Mouse (Mus musculus) T-helper 2 cell (primary cell): ENCODE data around the gene Polr2e.

Experiments
- in situ Hi-C: fragments of 300-600 bp; cut with MboI, MseI; formaldehyde crosslinking; loops from one replicate; pipeline ENCODE4 v1.15.1; 2025; ENCODE audit warnings: high pct_unique_total_duplicates

Polr2e gene

DNA sequence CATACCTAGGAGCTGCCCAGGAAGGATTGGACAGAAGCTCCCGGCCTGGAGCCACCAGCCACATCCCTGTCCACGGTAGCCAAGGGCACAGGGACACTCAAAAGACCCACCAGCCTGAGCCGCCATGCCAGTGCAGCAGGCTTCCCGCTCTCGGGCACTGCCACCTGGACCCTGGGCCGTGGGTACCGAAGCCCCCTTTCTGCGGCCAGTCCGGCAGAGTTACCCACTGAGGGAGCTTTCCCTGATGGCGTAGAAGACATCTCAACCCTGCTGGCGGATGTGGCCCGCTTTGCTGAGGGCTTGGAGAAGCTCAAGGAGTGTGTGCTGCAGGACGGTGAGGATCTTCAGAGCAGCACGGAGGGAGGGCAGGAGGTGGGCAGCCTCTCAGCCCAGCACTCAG, 21.8 kb downstream of the Polr2e start:
- in situ Hi-C loops: no loop called here

DNA sequence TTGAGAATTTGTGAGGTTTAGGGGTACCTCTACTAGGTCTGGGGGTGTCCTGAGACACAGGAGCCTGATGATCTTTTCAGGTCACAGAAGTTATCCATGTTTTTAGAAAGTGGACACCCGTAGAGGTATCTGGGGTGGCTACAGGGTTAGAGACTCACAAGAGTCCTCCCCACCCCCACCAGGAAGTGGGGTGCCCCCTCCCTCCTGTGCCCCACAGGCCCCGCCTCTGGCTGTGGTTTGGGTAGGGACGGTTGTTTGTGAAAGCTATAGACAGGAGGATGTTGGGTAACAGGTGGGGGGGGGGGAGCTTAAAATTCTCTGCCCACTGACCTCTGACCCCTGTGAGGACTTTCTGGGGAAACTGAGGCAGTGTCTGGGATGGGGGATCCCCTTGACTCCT, 22.2 kb downstream of the Polr2e start:
- in situ Hi-C loops: no loop called here

GRCm38 (mm10) chr10:80016931-80017330, 22.7 kb downstream of the Polr2e start:
- in situ Hi-C loops: no loop called here

- in situ Hi-C loops: no loop called here
These were observed 23.1 kb downstream of the Polr2e start, which contains the start of gene Arhgap45 for GRCm38 (mm10) chr10:80016511-80016910. Gene Arhgap45 (plus strand): TSS chr10:80016653.

- in situ Hi-C loops: no loop called here
These were observed 24.0 kb downstream of the Polr2e start for GRCm38 (mm10) chr10:80015583-80015982.

DNA sequence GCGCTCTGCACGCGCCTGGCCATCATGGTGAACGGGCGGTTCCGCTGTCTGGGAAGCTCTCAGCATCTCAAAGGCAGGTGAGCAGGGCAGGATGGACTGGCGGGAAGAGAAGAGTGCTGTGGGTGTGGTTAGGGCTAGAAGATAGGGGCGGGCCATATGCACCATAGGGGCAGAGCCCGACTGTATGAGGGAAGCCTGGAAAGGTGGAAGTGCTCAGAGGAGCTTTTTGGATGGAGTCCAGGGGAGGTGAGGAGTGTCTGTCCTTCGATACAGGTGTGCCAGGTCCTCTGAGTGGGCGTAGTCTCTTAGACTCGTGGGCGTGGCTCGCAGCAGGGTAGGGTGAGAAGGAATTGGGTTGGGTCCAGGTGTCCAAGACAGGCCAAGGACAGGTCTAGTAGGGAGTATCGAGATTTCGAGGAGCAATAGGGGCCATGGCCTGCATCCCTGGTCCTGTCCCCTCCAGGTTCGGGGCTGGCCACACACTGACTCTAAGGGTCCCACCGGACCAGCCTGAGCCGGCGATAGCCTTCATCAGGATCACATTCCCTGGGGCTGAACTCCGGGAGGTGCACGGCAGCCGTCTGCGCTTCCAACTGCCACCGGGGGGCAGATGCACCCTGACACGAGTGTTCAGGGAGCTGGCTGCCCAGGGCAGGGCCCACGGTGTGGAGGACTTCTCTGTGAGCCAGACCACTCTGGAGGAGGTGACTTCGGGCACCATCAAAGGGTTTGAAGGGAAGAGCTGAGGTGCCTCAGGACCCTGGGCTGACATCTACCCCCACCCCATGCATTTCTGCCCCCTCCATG, 24.9 kb downstream of the Polr2e start:
- in situ Hi-C loops: no loop called here

DNA sequence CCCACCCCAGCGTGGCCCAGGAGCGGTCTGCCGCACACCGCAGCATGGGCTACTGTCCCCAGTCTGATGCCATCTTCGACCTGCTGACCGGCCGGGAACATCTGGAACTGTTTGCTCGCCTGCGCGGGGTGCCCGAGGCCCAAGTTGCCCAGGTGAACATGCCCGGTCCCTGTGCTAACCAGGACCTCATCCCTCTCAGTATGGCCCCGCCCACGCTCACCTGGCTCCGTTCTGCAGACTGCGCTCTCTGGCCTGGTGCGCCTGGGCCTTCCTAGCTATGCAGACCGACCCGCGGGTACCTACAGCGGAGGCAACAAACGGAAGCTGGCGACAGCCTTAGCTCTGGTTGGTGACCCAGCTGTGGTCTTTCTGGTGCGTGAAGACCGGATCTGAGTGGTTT, 26.0 kb downstream of the Polr2e start:
- in situ Hi-C loops: no loop called here

DNA sequence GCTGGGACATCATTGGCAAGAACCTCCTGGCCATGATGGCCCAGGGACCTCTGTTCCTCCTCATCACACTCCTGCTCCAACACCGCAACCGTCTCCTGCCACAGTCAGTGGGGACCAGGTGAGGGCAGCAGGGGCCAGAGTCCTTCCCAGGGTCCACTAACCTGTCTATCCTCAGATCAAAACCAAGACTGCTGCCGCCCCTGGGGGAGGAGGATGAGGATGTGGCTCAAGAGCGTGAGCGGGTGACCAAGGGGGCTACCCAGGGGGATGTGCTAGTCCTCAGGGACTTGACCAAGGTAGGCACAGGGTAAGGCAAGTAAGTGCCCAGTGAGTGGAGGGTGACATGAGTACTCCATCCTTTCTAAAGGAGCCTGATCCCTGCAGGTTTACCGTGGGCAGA, 27.9 kb downstream of the Polr2e start:
- in situ Hi-C loops: no loop called here

DNA sequence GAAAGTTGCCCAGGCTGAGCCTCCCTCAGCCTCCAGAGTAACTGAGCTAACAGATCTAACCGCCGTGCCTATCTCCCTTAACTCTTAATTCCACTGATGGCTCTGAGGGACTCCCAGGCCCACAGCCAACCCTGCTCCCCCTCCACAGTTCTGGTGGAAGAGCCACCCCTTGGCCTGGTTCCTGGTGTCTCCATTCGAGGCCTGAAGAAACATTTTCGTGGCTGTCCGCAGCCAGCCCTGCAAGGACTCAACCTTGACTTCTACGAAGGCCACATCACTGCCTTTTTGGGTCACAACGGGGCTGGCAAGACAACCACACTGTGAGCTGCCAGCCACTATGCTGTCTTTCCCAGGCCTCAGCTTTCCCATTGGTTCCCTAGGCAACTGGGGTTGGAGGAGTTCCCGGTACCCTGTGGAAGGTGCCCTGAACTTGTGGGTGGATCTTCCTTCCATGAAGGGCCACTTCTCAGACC, 35.3 kb downstream of the Polr2e start:
- in situ Hi-C loops: no loop called here

DNA sequence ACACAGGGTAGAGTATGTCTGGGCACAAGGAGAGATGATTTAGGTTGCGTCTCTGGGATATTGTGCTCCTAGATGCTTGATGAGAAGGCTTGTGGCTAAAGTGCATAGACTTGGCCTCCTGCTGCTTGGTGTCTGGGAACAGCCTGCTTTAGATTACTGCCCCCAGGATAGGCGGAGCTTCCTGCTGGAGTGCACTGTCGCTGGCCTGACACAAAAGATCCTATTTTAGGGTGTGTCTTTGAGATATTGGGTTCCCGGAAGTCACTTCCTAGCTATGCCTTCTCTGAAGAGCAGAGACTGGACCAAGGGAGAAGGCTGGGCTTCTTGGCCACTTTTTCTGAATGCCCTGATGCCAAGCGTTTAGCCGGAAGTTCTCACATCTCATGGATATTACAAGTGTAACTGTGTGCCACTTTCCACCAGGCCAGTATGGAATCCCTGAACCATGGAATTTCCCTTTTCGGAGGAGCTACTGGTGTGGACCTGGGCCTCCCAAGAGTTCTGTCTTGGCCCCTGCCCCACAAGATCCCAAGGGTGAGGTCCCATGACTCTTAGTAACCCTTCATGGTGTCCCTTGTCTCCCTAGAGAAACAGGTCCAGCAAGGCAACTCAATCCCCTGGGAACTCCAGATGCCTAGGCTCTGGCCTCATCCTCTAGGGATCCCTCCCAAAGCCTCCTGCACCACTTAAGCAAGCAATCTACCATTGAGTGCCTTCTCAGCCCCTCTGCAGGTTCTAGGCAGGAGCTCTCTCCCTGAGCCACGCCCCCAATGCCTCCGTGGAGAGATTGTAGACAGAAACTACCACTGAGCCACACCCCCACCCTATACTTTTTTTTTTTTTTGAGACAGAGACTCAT, 36.0 kb downstream of the Polr2e start:
- in situ Hi-C loops: no loop called here

DNA sequence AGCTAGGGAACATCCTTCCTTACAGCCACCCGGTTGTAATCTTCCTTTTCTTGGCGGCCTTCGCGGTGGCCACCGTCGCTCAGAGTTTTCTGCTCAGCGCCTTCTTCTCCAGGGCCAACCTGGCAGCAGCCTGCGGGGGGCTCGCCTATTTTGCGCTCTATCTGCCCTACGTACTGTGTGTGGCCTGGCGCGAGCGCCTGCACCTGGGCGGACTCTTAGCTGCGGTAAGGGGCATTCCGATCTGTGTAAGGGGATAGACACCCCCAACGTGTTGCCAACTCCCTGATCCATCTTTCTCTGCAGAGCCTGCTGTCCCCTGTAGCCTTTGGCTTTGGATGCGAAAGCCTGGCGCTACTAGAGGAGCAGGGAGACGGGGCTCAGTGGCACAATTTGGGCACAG, 36.8 kb downstream of the Polr2e start:
- in situ Hi-C loops: no loop called here

- in situ Hi-C loops: no loop called here
These were observed 37.6 kb downstream of the Polr2e start for GRCm38 (mm10) chr10:80001945-80002344.

GRCm38 (mm10) chr10:79997819-79998218, 41.8 kb downstream of the Polr2e start:
- in situ Hi-C loops: loop anchor here (5.0 to 10.0 kb wide), 2 partner anchors 34 to 117 kb away; partner anchors contain the start of gene Stk11

- in situ Hi-C loops: loop anchor here (5.0 to 10.0 kb wide), 2 partner anchors 35 to 118 kb away; partner anchors contain the start of gene Stk11
These were observed 42.4 kb downstream of the Polr2e start for GRCm38 (mm10) chr10:79997034-79997760.

DNA sequence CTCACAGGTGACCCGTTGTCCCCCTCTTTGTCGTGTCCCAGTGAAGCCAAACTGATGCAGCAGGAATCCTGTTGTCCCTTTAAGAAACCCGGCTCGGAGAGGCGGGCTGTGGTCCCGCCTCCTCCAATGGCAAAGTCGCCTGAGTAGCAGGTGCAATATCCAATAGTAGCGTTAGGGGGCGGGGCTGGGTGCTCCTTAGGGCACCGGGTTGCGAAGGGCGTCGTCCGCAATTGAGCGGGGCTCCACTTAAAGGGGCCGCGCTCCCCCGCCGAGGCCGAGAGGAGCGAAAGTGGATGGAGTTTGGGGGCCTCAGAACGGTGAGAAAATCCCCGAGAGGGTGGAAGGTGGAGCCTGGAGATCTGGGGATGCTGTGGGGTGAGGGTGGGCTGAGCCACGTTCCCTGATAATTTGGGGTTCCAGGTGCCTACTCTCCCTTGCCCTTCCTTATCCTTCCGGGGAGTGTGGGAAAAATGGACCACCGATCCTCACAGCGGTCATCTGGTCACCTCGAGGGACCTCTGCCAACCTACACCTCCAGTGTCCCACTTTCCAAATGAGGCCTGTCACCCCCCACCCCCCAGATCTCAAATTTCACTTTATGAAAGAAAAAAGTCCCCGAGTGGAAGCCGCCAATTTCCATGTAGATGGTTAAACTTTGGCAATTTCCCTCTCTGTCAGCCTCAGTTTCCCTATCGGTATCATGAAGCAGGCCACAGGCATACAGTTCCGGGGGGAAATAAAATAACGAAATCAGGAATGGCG, 43.1 kb downstream of the Polr2e start, which contains the start of gene Abca7:
Abca7 (plus strand) TSS at position 223 of the 762 bp plus-strand sequence.
- in situ Hi-C loops: loop anchor here (5.0 to 10.0 kb wide), 2 partner anchors 36 to 118 kb away; partner anchors contain the start of gene Stk11

DNA sequence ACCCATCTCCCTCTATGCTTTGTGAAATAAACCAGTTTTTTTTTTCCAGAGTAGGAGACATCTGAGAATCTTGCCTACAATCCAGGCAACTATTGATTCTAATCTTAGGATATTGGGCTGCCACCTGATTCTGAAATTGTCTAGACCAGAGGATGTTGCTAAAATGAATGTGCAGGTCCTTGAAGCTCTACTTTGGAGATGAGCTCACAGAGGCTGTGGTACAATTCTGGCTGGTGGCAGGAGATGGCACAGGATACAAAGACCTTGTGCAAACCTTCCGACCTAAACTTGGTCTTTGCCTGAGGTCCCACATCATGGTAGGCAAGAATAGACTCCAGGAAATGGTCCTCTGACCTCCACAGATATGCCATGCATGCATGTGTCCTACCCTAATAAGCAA, 44.0 kb downstream of the Polr2e start:
- in situ Hi-C loops: loop anchor here (5.0 to 10.0 kb wide), 2 partner anchors 37 to 119 kb away; partner anchors contain the start of gene Stk11

- in situ Hi-C loops: loop anchor here (5.0 to 10.0 kb wide), 2 partner anchors 38 to 120 kb away; partner anchors contain the start of gene Stk11
These were observed 45.0 kb downstream of the Polr2e start for GRCm38 (mm10) chr10:79994397-79995115.

DNA sequence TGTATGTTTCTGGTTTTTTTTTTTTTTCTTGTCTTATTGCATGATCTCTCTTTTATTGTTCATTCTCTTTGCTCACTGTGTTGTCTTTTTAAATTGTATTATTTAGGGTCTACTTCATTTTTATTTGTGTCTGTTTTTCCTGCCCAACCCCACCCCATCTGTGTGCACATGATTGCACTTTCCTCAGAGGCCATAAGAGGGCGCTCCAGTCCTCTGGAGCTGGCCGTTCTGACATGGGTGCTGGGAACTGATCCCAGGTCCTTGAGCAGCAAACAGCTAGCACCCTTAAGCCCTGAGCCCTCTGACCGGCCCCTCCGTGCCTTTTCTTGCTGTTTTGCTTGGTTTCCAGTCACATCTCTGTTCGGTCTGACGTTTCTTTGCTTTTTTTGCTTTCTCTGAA, 48.0 kb downstream of the Polr2e start:
- in situ Hi-C loops: loop anchor here (10.0 kb wide), 1 partner anchor 123 kb away; the partner anchor contains the start of gene Stk11

DNA sequence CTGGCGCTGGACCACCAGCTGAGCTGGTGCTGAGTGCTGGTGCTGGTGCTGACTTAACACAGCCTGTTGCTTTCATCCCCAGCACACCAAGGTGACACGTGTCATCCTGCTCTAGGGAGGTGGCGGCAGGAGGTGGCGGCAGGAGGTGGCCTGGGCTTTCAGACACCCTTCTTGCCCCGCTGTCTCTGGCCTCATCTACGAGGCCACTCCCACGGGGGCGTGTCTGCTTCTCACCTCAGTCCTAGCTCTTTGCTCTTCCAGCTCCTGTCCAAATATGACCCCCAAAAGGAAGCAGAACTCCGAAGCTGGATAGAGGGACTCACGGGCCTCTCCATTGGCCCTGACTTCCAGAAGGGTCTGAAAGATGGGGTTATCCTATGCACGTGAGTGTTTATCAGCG, 48.5 kb downstream of the Polr2e start:
- in situ Hi-C loops: loop anchor here (10.0 kb wide), 1 partner anchor 124 kb away; the partner anchor contains the start of gene Stk11

DNA sequence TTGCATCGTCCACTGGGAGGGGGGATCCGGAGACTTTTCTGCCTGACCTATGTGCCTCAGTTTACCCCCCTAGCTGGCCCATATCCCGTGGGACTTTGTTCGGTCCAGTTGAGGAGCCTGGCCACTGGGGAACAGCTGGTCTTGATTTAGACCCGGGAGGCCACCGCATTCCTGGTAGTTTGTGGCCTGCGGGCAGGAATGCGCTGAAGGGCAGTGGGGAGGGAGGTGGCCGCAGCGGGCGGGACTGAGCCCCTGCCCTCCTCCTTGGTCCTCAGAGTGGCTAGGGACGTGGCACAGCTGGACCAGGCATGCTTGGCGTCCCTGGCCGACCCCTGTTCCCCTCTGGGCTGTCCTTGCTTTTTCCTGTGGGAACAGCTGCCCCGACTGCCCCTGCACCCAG, 49.7 kb downstream of the Polr2e start:
- in situ Hi-C loops: loop anchor here (5.0 to 10.0 kb wide), 2 partner anchors 125 to 152 kb away; partner anchors contain the start of genes Cbarp and Stk11
